Mouse (Mus musculus): ENCODE data around the gene Drg2. TPM values are rescaled to one million over a fixed set of nuclear protein-coding genes. Genes with fewer than 3 reads are reported as not detected.
A peak's percentile ranks its signal among the peaks of the same experiment; 100 is the strongest.

Gene Drg2
- polyA plus RNA-seq, 1 experiment from 2014 or later, result 93.5 TPM

GRCm38 (mm10) chr11:60444007-60444406, 10.4 kb upstream of the Drg2 start:
- Histone ChIP-seq H3K36me3 (ENCODE audit: control insufficient read depth, insufficient read depth, low read length) (peaks cover 10% of the 10 kb centered on the region), H3K4me2 (ENCODE audit: low read depth, low read length) (no peak overlapping the region), H3K4me3 (ENCODE audit: low read length) (no peak overlapping the region), H3K4me1 (replicated peaks; ENCODE audit: control insufficient read depth, insufficient read depth, low read length) (no peaks in the 10 kb centered on the region), H3K9me3 (ENCODE audit: control insufficient read depth, low read length) (no peaks in the 10 kb centered on the region), H3K27ac (ENCODE audit: low read length) (no peak overlapping the region), H3K27me3 (ENCODE audit: control insufficient read depth, insufficient read depth, low read depth, low read length) (no peaks in the 10 kb centered on the region), H3K9ac (ENCODE audit: low read length) (no peak overlapping the region)
- 83% methylated on average over 4 of the region's 4 CpGs for WGBS
- no peak for ATAC-seq (ENCODE audit: low read depth)

DNA sequence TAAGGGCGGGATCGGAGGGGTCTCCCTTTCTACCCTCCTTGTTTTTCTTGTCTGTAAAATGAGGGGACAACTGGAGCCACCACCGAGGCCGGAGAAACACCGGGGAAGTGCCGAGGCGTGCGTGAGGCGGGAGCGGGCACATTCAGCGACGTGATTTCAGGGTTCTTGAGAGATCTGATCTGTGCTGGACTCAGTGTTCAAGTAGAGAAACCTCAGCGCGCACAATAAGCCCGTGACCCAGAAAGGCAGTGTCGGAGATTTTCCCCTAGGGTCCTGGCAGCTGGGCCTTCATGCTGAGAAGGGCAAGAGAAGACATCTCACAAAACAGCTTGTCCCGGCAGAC, 325 bp downstream of the Drg2 start:
- peak overlapping the region; percentile 85 for H3K9ac ChIP-seq (ENCODE audit: low read length)
- peak overlapping the region; percentile 63 for H3K27ac ChIP-seq (ENCODE audit: low read length)
- peaks cover 8% of the 10 kb centered on the region for H3K4me1 ChIP-seq (replicated peaks; ENCODE audit: control insufficient read depth, insufficient read depth, low read length)
- no peaks in the 10 kb centered on the region for H3K9me3 ChIP-seq (ENCODE audit: control insufficient read depth, low read length)
- peak; percentile 53 for ATAC-seq (ENCODE audit: low read depth)
- peak overlapping the region; percentile 87 for H3K4me2 ChIP-seq (ENCODE audit: low read depth, low read length)
- no peaks in the 10 kb centered on the region for H3K27me3 ChIP-seq (ENCODE audit: control insufficient read depth, insufficient read depth, low read depth, low read length)
- H3K4me3 ChIP-seq (ENCODE audit: low read length), result peak overlapping the region; percentile 85
- peaks cover 14% of the 10 kb centered on the region for H3K36me3 ChIP-seq (ENCODE audit: control insufficient read depth, insufficient read depth, low read length)
- under 1% methylated on average over 17 of the region's 17 CpGs for WGBS

- no peak overlapping the region for H3K27ac ChIP-seq (ENCODE audit: low read length)
- no peak overlapping the region for H3K9ac ChIP-seq (ENCODE audit: low read length)
- peaks cover 38% of the 10 kb centered on the region for H3K36me3 ChIP-seq (ENCODE audit: control insufficient read depth, insufficient read depth, low read length)
- WGBS, result 91% methylated on average over 1 of the region's 1 CpGs
- peaks cover 8% of the 10 kb centered on the region for H3K4me1 ChIP-seq (replicated peaks; ENCODE audit: control insufficient read depth, insufficient read depth, low read length)
- no peaks in the 10 kb centered on the region for H3K27me3 ChIP-seq (ENCODE audit: control insufficient read depth, insufficient read depth, low read depth, low read length)
- no peak overlapping the region for H3K4me2 ChIP-seq (ENCODE audit: low read depth, low read length)
- H3K4me3 ChIP-seq (ENCODE audit: low read length), result no peak overlapping the region
- no peak for ATAC-seq (ENCODE audit: low read depth)
- no peaks in the 10 kb centered on the region for H3K9me3 ChIP-seq (ENCODE audit: control insufficient read depth, low read length)
Measured at GRCm38 (mm10) chr11:60457973-60458372, 3.6 kb downstream of the Drg2 start.

- H3K4me2 ChIP-seq (ENCODE audit: low read depth, low read length), result no peak overlapping the region
- no peaks in the 10 kb centered on the region for H3K9me3 ChIP-seq (ENCODE audit: control insufficient read depth, low read length)
- ATAC-seq (ENCODE audit: low read depth), result no peak
- H3K36me3 ChIP-seq (ENCODE audit: control insufficient read depth, insufficient read depth, low read length), result peaks cover 55% of the 10 kb centered on the region
- H3K27me3 ChIP-seq (ENCODE audit: control insufficient read depth, insufficient read depth, low read depth, low read length), result no peaks in the 10 kb centered on the region
- no peak overlapping the region for H3K9ac ChIP-seq (ENCODE audit: low read length)
- H3K4me1 ChIP-seq (replicated peaks; ENCODE audit: control insufficient read depth, insufficient read depth, low read length), result no peaks in the 10 kb centered on the region
- H3K4me3 ChIP-seq (ENCODE audit: low read length), result no peak overlapping the region
- 86% methylated on average over 2 of the region's 2 CpGs for WGBS
- H3K27ac ChIP-seq (ENCODE audit: low read length), result no peak overlapping the region
Measured at GRCm38 (mm10) chr11:60465943-60466380, 11.6 kb downstream of the Drg2 start.

- no peak within 1 kb of the TSS for H3K4me3 ChIP-seq (ENCODE audit: low read length)
- 90% methylated on average over 3 of the region's 3 CpGs for WGBS
- no peaks in the 10 kb centered on the region for H3K9me3 ChIP-seq (ENCODE audit: control insufficient read depth, low read length)
- ATAC-seq (ENCODE audit: low read depth), result no peak
- peaks cover 27% of the 10 kb centered on the region for H3K36me3 ChIP-seq (ENCODE audit: control insufficient read depth, insufficient read depth, low read length)
- H3K27ac ChIP-seq (ENCODE audit: low read length), result no peak within 1 kb of the TSS
- H3K9ac ChIP-seq (ENCODE audit: low read length), result no peak within 1 kb of the TSS
- H3K4me2 ChIP-seq (ENCODE audit: low read depth, low read length), result no peak within 1 kb of the TSS
- H3K4me1 ChIP-seq (replicated peaks; ENCODE audit: control insufficient read depth, insufficient read depth, low read length), result no peaks in the 10 kb centered on the region
- no peaks in the 10 kb centered on the region for H3K27me3 ChIP-seq (ENCODE audit: control insufficient read depth, insufficient read depth, low read depth, low read length)
Measured at GRCm38 (mm10) chr11:60469039-60469438, 14.6 kb downstream of the Drg2 start, which contains the start of gene Myo15. Gene Myo15, plus strand, starts transcription at chr11:60469339.

GRCm38 (mm10) chr11:60470743-60471142, 16.4 kb downstream of the Drg2 start:
- no peak for ATAC-seq (ENCODE audit: low read depth)
- Histone ChIP-seq H3K4me3 (ENCODE audit: low read length) (no peak overlapping the region), H3K4me1 (replicated peaks; ENCODE audit: control insufficient read depth, insufficient read depth, low read length) (no peaks in the 10 kb centered on the region), H3K4me2 (ENCODE audit: low read depth, low read length) (no peak overlapping the region), H3K9ac (ENCODE audit: low read length) (no peak overlapping the region), H3K36me3 (ENCODE audit: control insufficient read depth, insufficient read depth, low read length) (peaks cover 17% of the 10 kb centered on the region), H3K27ac (ENCODE audit: low read length) (no peak overlapping the region), H3K9me3 (ENCODE audit: control insufficient read depth, low read length) (no peaks in the 10 kb centered on the region), H3K27me3 (ENCODE audit: control insufficient read depth, insufficient read depth, low read depth, low read length) (no peaks in the 10 kb centered on the region)
- 83% methylated on average over 9 of the region's 9 CpGs for WGBS

GRCm38 (mm10) chr11:60474534-60474933, 20.1 kb downstream of the Drg2 start:
- Histone ChIP-seq H3K4me2 (ENCODE audit: low read depth, low read length) (no peak overlapping the region), H3K27me3 (ENCODE audit: control insufficient read depth, insufficient read depth, low read depth, low read length) (no peaks in the 10 kb centered on the region), H3K9me3 (ENCODE audit: control insufficient read depth, low read length) (no peaks in the 10 kb centered on the region), H3K4me1 (replicated peaks; ENCODE audit: control insufficient read depth, insufficient read depth, low read length) (no peaks in the 10 kb centered on the region), H3K9ac (ENCODE audit: low read length) (no peak overlapping the region), H3K36me3 (ENCODE audit: control insufficient read depth, insufficient read depth, low read length) (no peaks in the 10 kb centered on the region), H3K4me3 (ENCODE audit: low read length) (no peak overlapping the region), H3K27ac (ENCODE audit: low read length) (no peak overlapping the region)
- WGBS, result 75% methylated on average over 5 of the region's 5 CpGs
- no peak for ATAC-seq (ENCODE audit: low read depth)

GRCm38 (mm10) chr11:60475668-60476362, 21.4 kb downstream of the Drg2 start:
- no peak overlapping the region for H3K4me3 ChIP-seq (ENCODE audit: low read length)
- 74% methylated on average over 5 of the region's 5 CpGs for WGBS
- no peaks in the 10 kb centered on the region for H3K27me3 ChIP-seq (ENCODE audit: control insufficient read depth, insufficient read depth, low read depth, low read length)
- no peaks in the 10 kb centered on the region for H3K9me3 ChIP-seq (ENCODE audit: control insufficient read depth, low read length)
- ATAC-seq (ENCODE audit: low read depth), result no peak
- H3K27ac ChIP-seq (ENCODE audit: low read length), result no peak overlapping the region
- H3K4me1 ChIP-seq (replicated peaks; ENCODE audit: control insufficient read depth, insufficient read depth, low read length), result no peaks in the 10 kb centered on the region
- no peak overlapping the region for H3K4me2 ChIP-seq (ENCODE audit: low read depth, low read length)
- H3K9ac ChIP-seq (ENCODE audit: low read length), result no peak overlapping the region
- no peaks in the 10 kb centered on the region for H3K36me3 ChIP-seq (ENCODE audit: control insufficient read depth, insufficient read depth, low read length)

- Histone ChIP-seq H3K36me3 (ENCODE audit: control insufficient read depth, insufficient read depth, low read length) (no peaks in the 10 kb centered on the region), H3K27ac (ENCODE audit: low read length) (no peak overlapping the region), H3K4me2 (ENCODE audit: low read depth, low read length) (peak overlapping the region; percentile 51), H3K9me3 (ENCODE audit: control insufficient read depth, low read length) (no peaks in the 10 kb centered on the region), H3K9ac (ENCODE audit: low read length) (peak overlapping the region; percentile 55), H3K27me3 (ENCODE audit: control insufficient read depth, insufficient read depth, low read depth, low read length) (no peaks in the 10 kb centered on the region), H3K4me1 (replicated peaks; ENCODE audit: control insufficient read depth, insufficient read depth, low read length) (no peaks in the 10 kb centered on the region), H3K4me3 (ENCODE audit: low read length) (peak overlapping the region; percentile 32)
- 27% methylated on average over 17 of the region's 17 CpGs for WGBS
- peak; percentile 91 for ATAC-seq (ENCODE audit: low read depth)
Measured at GRCm38 (mm10) chr11:60478121-60478520, 23.7 kb downstream of the Drg2 start.

Measured in lung, embryonic 16.5 days (tissue).